Mouse (Mus musculus): Measurements from ENCODE around the gene Cd300ld2. TPM values are rescaled to one million over a fixed set of nuclear protein-coding genes. Genes with fewer than 3 reads are reported as not detected.
"Not testable (repeated sequence)": the region's sequence is repeated elsewhere in the genome, so short reads cannot be mapped to it uniquely, and the experiment has no call there.

Gene Cd300ld2
- not detected in 2 replicates for polyA plus RNA-seq (2016; fragmentation: Nextera tagmentation; extraction: Ambion mirVana)

- H3K36me3 ChIP-seq (replicated peaks); H3K27me3 ChIP-seq (replicated peaks; ENCODE audit: low read depth, poor library complexity, severe bottlenecking); H3K4me3 ChIP-seq; DNase-seq (ENCODE audit: low spot score); H3K27ac ChIP-seq (replicated peaks); H3K4me1 ChIP-seq; H3K9me3 ChIP-seq: not testable (repeated sequence)
- WGBS: no CpG with 5 or more reads among the region's 7 CpGs
Observed at GRCm38 (mm10) chr11:115016093-115016492, at the start of gene Cd300ld2. Cd300ld2 (minus strand) TSS chr11:115016193.

DNA sequence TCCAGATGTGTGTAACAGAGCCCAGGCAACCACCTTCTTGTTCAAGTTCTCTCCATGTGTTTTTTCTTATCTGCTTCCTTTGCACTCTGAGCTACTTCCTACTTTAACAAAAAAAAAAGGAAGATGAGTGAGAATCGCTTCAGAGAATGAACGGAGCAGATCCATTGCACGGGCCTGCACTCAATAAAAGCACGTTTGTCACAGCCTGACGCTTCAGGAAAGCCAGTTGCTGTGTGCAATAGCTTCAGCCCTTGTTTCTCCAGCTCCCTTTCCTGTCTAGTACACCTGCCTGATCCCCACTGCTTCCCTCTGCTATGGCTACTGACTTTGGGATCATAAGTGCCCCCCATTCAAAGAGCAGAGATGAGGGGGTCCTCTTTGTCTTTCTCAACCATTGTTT, 46.1 kb upstream of the Cd300ld2 start, which contains the start of gene Cd300e:
Gene Cd300e, minus strand, starts transcription at position 101 of the 400 bp plus-strand sequence.
- 47% methylated on average over 5 of the region's 5 CpGs for WGBS
- no peak for DNase-seq (ENCODE audit: low spot score)
- no peaks in the 10 kb centered on the region for H3K9me3 ChIP-seq
- 0 out of 2 replicates have a peak, but pooled peaks cover 4% of the 10 kb centered on the region for H3K27me3 ChIP-seq (replicated peaks; ENCODE audit: low read depth, poor library complexity, severe bottlenecking)
- no peak within 1 kb of the TSS for H3K4me3 ChIP-seq
- no peaks in the 10 kb centered on the region for H3K36me3 ChIP-seq (replicated peaks)
- no peaks in the 10 kb centered on the region; the same call in 1 of the 2 replicates for H3K4me1 ChIP-seq
- H3K27ac ChIP-seq (replicated peaks): no peak within 1 kb of the TSS

- no peaks in the 10 kb centered on the region for H3K9me3 ChIP-seq
- 84% methylated on average over 2 of the region's 2 CpGs for WGBS
- no peak for DNase-seq (ENCODE audit: low spot score)
Observed at GRCm38 (mm10) chr11:115059797-115060196, 43.8 kb upstream of the Cd300ld2 start.

GRCm38 (mm10) chr11:115058701-115059100, 42.7 kb upstream of the Cd300ld2 start:
- no peaks in the 10 kb centered on the region; the same call in 1 of the 2 replicates for H3K4me1 ChIP-seq
- no peaks in the 10 kb centered on the region for H3K36me3 ChIP-seq (replicated peaks)
- H3K4me3 ChIP-seq: no peak overlapping the region
- no peak for DNase-seq (ENCODE audit: low spot score)
- WGBS: 77% methylated on average over 4 of the region's 4 CpGs
- H3K9me3 ChIP-seq: no peaks in the 10 kb centered on the region
- 0 out of 2 replicates have a peak, but pooled peaks cover 2% of the 10 kb centered on the region for H3K27me3 ChIP-seq (replicated peaks; ENCODE audit: low read depth, poor library complexity, severe bottlenecking)
- H3K27ac ChIP-seq (replicated peaks): no peak overlapping the region

More at GRCm38 (mm10) chr11:115059797-115060196, 43.8 kb upstream of the Cd300ld2 start:
- H3K27me3 ChIP-seq (replicated peaks; ENCODE audit: low read depth, poor library complexity, severe bottlenecking): 0 out of 2 replicates have a peak, but pooled peaks cover 4% of the 10 kb centered on the region
- no peak overlapping the region for H3K27ac ChIP-seq (replicated peaks)
- H3K4me1 ChIP-seq: no peaks in the 10 kb centered on the region; the same call in 1 of the 2 replicates
- no peak overlapping the region for H3K4me3 ChIP-seq
- H3K36me3 ChIP-seq (replicated peaks): no peaks in the 10 kb centered on the region

DNA sequence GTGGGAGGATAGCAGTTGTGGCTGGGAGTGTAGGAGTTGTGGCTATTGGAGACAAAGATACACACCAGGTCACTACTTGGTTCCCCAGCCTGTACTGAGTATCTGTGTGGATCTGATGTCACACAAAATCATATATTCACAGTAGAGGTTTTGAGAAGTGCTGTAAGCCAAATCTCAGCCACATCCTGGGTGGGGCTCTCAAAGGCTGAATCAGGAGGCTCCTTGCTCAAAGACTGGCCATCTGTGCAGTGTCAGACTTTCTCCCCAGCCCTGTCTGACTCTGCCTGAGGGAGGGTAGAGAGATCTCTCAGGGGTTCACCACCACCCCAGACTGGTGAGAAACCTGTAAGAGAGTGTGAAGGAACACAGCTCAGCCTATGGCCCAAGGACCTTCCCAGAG, 38.5 kb upstream of the Cd300ld2 start:
- no peaks in the 10 kb centered on the region for H3K9me3 ChIP-seq
- H3K27ac ChIP-seq (replicated peaks): no peak overlapping the region
- no peaks in the 10 kb centered on the region for H3K27me3 ChIP-seq (replicated peaks; ENCODE audit: low read depth, poor library complexity, severe bottlenecking)
- no peak for DNase-seq (ENCODE audit: low spot score)
- H3K4me3 ChIP-seq: no peak overlapping the region
- no peaks in the 10 kb centered on the region for H3K4me1 ChIP-seq
- H3K36me3 ChIP-seq (replicated peaks): no peaks in the 10 kb centered on the region

- Histone ChIP-seq H3K36me3 (replicated peaks) (no peaks in the 10 kb centered on the region), H3K27ac (replicated peaks) (no peak overlapping the region), H3K9me3 (no peaks in the 10 kb centered on the region), H3K27me3 (replicated peaks; ENCODE audit: low read depth, poor library complexity, severe bottlenecking) (no peaks in the 10 kb centered on the region), H3K4me1 (no peaks in the 10 kb centered on the region), H3K4me3 (no peak overlapping the region)
- WGBS: 95% methylated on average over 1 of the region's 1 CpGs
- DNase-seq (ENCODE audit: low spot score): no peak
Observed at GRCm38 (mm10) chr11:115052991-115053390, 37.0 kb upstream of the Cd300ld2 start.

GRCm38 (mm10) chr11:115052206-115052605, 36.2 kb upstream of the Cd300ld2 start:
- peak; percentile 76 for DNase-seq (ENCODE audit: low spot score)
- Histone ChIP-seq H3K36me3 (replicated peaks) (no peaks in the 10 kb centered on the region), H3K9me3 (no peaks in the 10 kb centered on the region), H3K27ac (replicated peaks) (no peak overlapping the region), H3K27me3 (replicated peaks; ENCODE audit: low read depth, poor library complexity, severe bottlenecking) (no peaks in the 10 kb centered on the region), H3K4me3 (no peak overlapping the region), H3K4me1 (no peaks in the 10 kb centered on the region)
- 3% methylated on average over 9 of the region's 9 CpGs for WGBS

- H3K4me1 ChIP-seq: no peaks in the 10 kb centered on the region
- WGBS: 45% methylated on average over 3 of the region's 3 CpGs
- no peak overlapping the region for H3K27ac ChIP-seq (replicated peaks)
- no peaks in the 10 kb centered on the region for H3K27me3 ChIP-seq (replicated peaks; ENCODE audit: low read depth, poor library complexity, severe bottlenecking)
- no peaks in the 10 kb centered on the region for H3K36me3 ChIP-seq (replicated peaks)
- no peak for DNase-seq (ENCODE audit: low spot score)
- H3K9me3 ChIP-seq: no peaks in the 10 kb centered on the region
- no peak overlapping the region for H3K4me3 ChIP-seq
Observed at GRCm38 (mm10) chr11:115049282-115049895, 33.4 kb upstream of the Cd300ld2 start.

DNA sequence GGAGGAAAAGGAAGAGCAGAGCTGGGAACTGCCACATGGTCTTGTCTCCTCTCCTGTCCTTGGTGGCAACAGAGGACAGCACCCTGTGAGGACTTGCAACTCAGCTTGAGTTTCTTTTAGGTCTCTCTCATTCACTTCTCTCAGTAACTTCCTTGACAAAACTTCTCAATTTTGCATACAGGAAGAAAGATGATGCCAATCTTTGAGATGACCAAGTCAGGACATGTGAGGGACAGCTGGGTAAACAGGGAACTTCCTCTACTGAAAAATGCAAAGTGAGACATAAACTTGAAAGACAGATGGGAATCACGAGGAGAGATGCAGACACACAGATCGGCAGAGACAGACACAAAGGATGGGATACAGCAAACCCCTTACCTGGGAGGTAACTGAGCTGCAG, 32.3 kb upstream of the Cd300ld2 start, which contains the start of gene Cd300ld3:
Gene Cd300ld3, minus strand, starts transcription at position 151 of the 400 bp plus-strand sequence.
- H3K27ac ChIP-seq (replicated peaks): no peak within 1 kb of the TSS
- 68% methylated on average over 2 of the region's 2 CpGs for WGBS
- no peaks in the 10 kb centered on the region for H3K4me1 ChIP-seq
- H3K27me3 ChIP-seq (replicated peaks; ENCODE audit: low read depth, poor library complexity, severe bottlenecking): no peaks in the 10 kb centered on the region
- no peaks in the 10 kb centered on the region for H3K9me3 ChIP-seq
- no peak for DNase-seq (ENCODE audit: low spot score)
- H3K36me3 ChIP-seq (replicated peaks): no peaks in the 10 kb centered on the region
- no peak within 1 kb of the TSS for H3K4me3 ChIP-seq

DNA sequence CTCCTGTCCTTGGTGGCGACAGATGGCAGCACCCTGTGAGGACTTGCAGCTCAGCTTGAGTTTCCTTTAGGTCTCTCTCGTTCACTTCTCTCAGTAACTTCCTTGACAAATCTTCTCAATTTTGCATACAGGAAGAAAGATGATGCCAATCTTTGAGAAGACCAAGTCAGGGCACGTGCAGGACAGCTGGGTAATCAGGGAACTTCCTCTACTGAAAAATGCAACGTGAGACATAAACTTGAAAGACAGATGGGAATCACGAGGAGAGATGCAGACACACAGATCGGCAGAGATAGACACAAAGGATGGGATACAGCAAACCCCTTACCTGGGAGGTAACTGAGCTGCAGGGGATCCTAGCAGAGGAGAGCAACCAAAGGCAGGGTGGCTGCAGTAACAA, 21.7 kb upstream of the Cd300ld2 start, which contains the start of gene Cd300ld5:
Gene Cd300ld5, minus strand, starts transcription at position 101 of the 400 bp plus-strand sequence.
- H3K4me1 ChIP-seq; H3K36me3 ChIP-seq (replicated peaks); H3K9me3 ChIP-seq; H3K4me3 ChIP-seq; DNase-seq (ENCODE audit: low spot score); H3K27me3 ChIP-seq (replicated peaks; ENCODE audit: low read depth, poor library complexity, severe bottlenecking); H3K27ac ChIP-seq (replicated peaks): not testable (repeated sequence)
- no CpG with 5 or more reads among the region's 6 CpGs for WGBS

DNA sequence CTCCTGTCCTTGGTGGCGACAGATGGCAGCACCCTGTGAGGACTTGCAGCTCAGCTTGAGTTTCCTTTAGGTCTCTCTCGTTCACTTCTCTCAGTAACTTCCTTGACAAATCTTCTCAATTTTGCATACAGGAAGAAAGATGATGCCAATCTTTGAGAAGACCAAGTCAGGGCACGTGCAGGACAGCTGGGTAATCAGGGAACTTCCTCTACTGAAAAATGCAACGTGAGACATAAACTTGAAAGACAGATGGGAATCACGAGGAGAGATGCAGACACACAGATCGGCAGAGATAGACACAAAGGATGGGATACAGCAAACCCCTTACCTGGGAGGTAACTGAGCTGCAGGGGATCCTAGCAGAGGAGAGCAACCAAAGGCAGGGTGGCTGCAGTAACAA, 10.9 kb upstream of the Cd300ld2 start, which contains the start of gene Cd300ld4:
Gene Cd300ld4, minus strand, starts transcription at position 101 of the 400 bp plus-strand sequence.
- H3K27me3 ChIP-seq (replicated peaks; ENCODE audit: low read depth, poor library complexity, severe bottlenecking); H3K36me3 ChIP-seq (replicated peaks); H3K9me3 ChIP-seq; H3K27ac ChIP-seq (replicated peaks); H3K4me3 ChIP-seq; H3K4me1 ChIP-seq; DNase-seq (ENCODE audit: low spot score): not testable (repeated sequence)
- no CpG with 5 or more reads among the region's 6 CpGs for WGBS

- Histone ChIP-seq H3K36me3 (replicated peaks) (no peaks in the 10 kb centered on the region), H3K9me3 (no peaks in the 10 kb centered on the region), H3K27me3 (replicated peaks; ENCODE audit: low read depth, poor library complexity, severe bottlenecking) (no peaks in the 10 kb centered on the region), H3K4me1 (no peaks in the 10 kb centered on the region), H3K4me3 (no peak overlapping the region), H3K27ac (replicated peaks) (no peak overlapping the region)
- 87% methylated on average over 5 of the region's 5 CpGs for WGBS
- no peak for DNase-seq (ENCODE audit: low spot score)
Observed at GRCm38 (mm10) chr11:115004070-115004469, 11.9 kb downstream of the Cd300ld2 start.

DNA sequence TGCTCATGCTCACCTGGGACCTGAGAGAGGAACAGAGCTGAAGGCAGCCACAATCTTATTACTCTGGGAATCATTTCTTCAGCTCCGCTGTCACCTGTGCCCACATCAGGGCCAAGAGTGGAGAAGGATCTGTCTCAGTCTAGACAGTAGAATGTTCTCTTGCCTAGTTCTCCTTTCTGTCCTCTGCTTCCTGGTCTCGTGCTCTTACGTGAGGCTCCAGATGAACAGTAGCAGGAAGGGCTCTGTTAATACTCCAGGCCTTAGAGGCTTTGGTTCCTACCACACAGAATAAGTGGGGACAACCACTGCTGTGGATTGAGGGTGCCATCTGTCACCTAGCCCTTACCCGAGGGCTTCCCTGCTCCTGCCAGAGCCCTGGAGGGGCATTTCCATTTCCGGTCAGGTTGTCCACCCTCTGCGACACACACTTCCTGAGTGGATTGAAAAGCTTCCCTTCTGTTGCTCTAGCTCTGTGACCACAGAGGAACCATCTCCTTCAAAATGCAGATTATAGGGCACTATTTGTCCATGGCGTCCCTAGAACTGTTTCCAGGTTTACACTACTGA, 14.4 kb downstream of the Cd300ld2 start, which contains the start of gene Cd300c2:
Gene Cd300c2, minus strand, starts transcription at position 407 of the 567 bp plus-strand sequence.
- no peaks in the 10 kb centered on the region for H3K9me3 ChIP-seq
- H3K4me3 ChIP-seq: no peak within 1 kb of the TSS
- no peaks in the 10 kb centered on the region for H3K4me1 ChIP-seq
- H3K36me3 ChIP-seq (replicated peaks): no peaks in the 10 kb centered on the region
- 83% methylated on average over 7 of the region's 7 CpGs for WGBS
- no peaks in the 10 kb centered on the region for H3K27me3 ChIP-seq (replicated peaks; ENCODE audit: low read depth, poor library complexity, severe bottlenecking)
- H3K27ac ChIP-seq (replicated peaks): no peak within 1 kb of the TSS
- DNase-seq (ENCODE audit: low spot score): no peak
